Mouse (Mus musculus) liver, postnatal 0 days (tissue): Measurements from ENCODE around the gene Kalrn. TPM values are rescaled to one million over a fixed set of nuclear protein-coding genes. Genes with fewer than 3 reads are reported as not detected.

Experiments used
- ATAC-seq: fragments of 200-750 bp; cut with Nextera tagmentation; 2 replicates; pipeline ENCODE4 v1.8.0; 2017; ENCODE audit warnings: mild to moderate bottlenecking, moderate library complexity
- DNase-seq: peaks from one replicate; pipeline ENCODE4 v3.0.0-alpha.2; 2016
- H3K27ac ChIP-seq: fragments of 300-500 bp; sonication (generic); 2 replicates; pipeline ENCODE4 v1.5.1; 2014; ENCODE audit warnings: antibody characterized with exemption, moderate library complexity, mild to moderate bottlenecking, low read depth
- H3K27me3 ChIP-seq: fragments of 300-500 bp; sonication (generic); 2 replicates; pipeline ENCODE4 v1.6.1; 2014; ENCODE audit warnings: low read length, control low read depth, mixed read lengths; ENCODE audit not compliant: insufficient read depth
- H3K36me3 ChIP-seq: fragments of 300-500 bp; sonication (generic); replicated peaks from 2 replicates; pipeline ENCODE4 v1.6.1; 2014; ENCODE audit warnings: mild to moderate bottlenecking, control low read depth, low read length, moderate library complexity, mixed read lengths; ENCODE audit not compliant: insufficient read depth
- H3K4me1 ChIP-seq: fragments of 300-500 bp; sonication (generic); 2 replicates; pipeline ENCODE4 v1.6.1; 2014; ENCODE audit warnings: antibody characterized with exemption, mild to moderate bottlenecking, control low read depth; ENCODE audit not compliant: insufficient read depth
- H3K4me2 ChIP-seq: fragments of 300-500 bp; sonication (generic); 2 replicates; pipeline ENCODE4 v1.6.1; 2014; ENCODE audit warnings: low read depth, mild to moderate bottlenecking, low read length, moderate library complexity, mixed read lengths
- H3K4me3 ChIP-seq: fragments of 300-500 bp; sonication (generic); 2 replicates; pipeline ENCODE4 v1.5.1; 2014; ENCODE audit warnings: low read depth, low read length
- H3K9ac ChIP-seq: fragments of 300-500 bp; sonication (generic); replicated peaks from 2 replicates; pipeline ENCODE4 v1.6.1; 2014; ENCODE audit warnings: mild to moderate bottlenecking, moderate library complexity
- H3K9me3 ChIP-seq: fragments of 300-500 bp; sonication (generic); 2 replicates; pipeline ENCODE4 v1.6.1; 2016; ENCODE audit warnings: mild to moderate bottlenecking, control low read depth, low read length, mixed read lengths
- CTCF ChIP-seq: sonication (generic); IDR thresholded peaks from 2 replicates; pipeline ENCODE4 v1.5.1; 2016; ENCODE audit warnings: antibody characterized with exemption, low read depth
- EP300 ChIP-seq: IDR thresholded peaks from 2 replicates; pipeline ENCODE4 v1.6.1; 2016; ENCODE audit warnings: antibody characterized with exemption, low read depth, mild to moderate bottlenecking
- WGBS: fragments of 180-500 bp; shearing (Covaris S2); extraction: QIAGEN DNeasy Blood & Tissue Kit; methylation state at CpG from one replicate; pipeline ENCODE4 v1.1.7; 2014; ENCODE audit not compliant: insufficient replicate concordance; 5-methylcytosine and 5-hydroxymethylcytosine counted together
- polyA plus RNA-seq: library from polyadenylated mRNA; unstranded; fragments of >200 nt; fragmentation: Nextera tagmentation; extraction: Ambion mirVana; gene quantifications from 2 replicates; pipeline ENCODE4 v1.2.1, GENCODE M21; 2015

The Kalrn gene
- polyA plus RNA-seq, 1 experiment from 2014 or later = 16.7 TPM

- Histone ChIP-seq H3K9me3 (no peaks in the 10 kb centered on the region), H3K27me3 (no peaks in the 10 kb centered on the region), H3K36me3 (no peaks in the 10 kb centered on the region), H3K9ac (no peak overlapping the region), H3K4me1 (peaks cover 41% of the 10 kb centered on the region; the same call in 1 of the 2 replicates), H3K27ac (no peak overlapping the region; the same call in 1 of the 2 replicates), H3K4me3 (no peak overlapping the region), H3K4me2 (no peak overlapping the region)
- ATAC-seq = no peak
- no peak for DNase-seq
- WGBS = 61% methylated on average over 2 of the region's 2 CpGs
- TF ChIP-seq EP300 = no peak
- no peak for TF ChIP-seq CTCF
Observed at GRCm38 (mm10) chr16:33931682-33932081, 641.6 kb downstream of the Kalrn start.

GRCm38 (mm10) chr16:33930785-33931184, 642.5 kb downstream of the Kalrn start:
- no peak overlapping the region for H3K4me2 ChIP-seq
- peaks cover 35% of the 10 kb centered on the region; the same call in 1 of the 2 replicates for H3K4me1 ChIP-seq
- no peaks in the 10 kb centered on the region for H3K36me3 ChIP-seq
- H3K27me3 ChIP-seq = no peaks in the 10 kb centered on the region
- TF ChIP-seq CTCF (no peak), EP300 (no peak)
- H3K27ac ChIP-seq = no peak overlapping the region
- H3K9ac ChIP-seq = no peak overlapping the region
- no peak overlapping the region for H3K4me3 ChIP-seq
- DNase-seq (no peak), ATAC-seq (no peak)
- no peaks in the 10 kb centered on the region for H3K9me3 ChIP-seq
- 76% methylated on average over 6 of the region's 6 CpGs for WGBS

DNA sequence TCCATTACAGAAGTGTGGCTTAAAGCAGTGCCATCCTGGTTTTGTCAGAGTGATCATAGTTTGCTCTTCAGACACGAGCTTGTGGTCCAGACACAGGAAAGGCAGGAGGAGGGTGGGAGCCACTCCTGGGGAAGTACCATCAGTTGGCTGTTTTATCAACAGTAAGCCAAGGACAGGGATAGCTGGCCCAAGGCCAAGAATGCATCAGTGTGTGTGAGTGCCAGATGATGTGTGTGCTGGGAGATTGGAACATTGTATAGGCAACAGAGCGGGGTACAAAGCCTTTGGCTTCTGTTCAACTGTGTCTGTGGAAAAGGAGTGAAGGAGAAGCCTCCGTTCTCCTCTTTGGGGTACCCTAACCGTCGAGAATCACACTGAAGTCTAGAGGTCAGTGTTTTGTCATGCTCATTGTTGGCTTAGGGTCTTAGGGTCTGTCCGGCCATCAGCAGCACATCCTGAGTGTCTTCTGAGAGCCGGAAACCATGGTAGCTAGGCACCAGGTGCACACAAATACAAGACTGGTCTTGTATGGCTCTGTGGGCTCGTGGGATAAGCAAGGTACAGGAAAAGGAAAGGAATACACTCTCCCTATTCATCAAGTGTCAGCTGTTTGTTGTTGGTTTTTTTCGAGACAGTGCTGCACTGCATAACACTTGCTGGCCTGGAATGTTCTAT, 644.4 kb downstream of the Kalrn start:
- peaks cover 27% of the 10 kb centered on the region; the same call in 1 of the 2 replicates for H3K4me1 ChIP-seq
- no peak overlapping the region for H3K9ac ChIP-seq
- no peak for DNase-seq
- no peaks in the 10 kb centered on the region for H3K36me3 ChIP-seq
- no peaks in the 10 kb centered on the region for H3K27me3 ChIP-seq
- no peak overlapping the region for H3K4me2 ChIP-seq
- no peak for ATAC-seq
- 57% methylated on average over 9 of the region's 9 CpGs for WGBS
- TF ChIP-seq EP300 (no peak), CTCF (no peak)
- no peak overlapping the region for H3K27ac ChIP-seq
- H3K9me3 ChIP-seq = no peaks in the 10 kb centered on the region
- H3K4me3 ChIP-seq = no peak overlapping the region

GRCm38 (mm10) chr16:33927263-33927824, 646.0 kb downstream of the Kalrn start:
- H3K27me3 ChIP-seq = no peaks in the 10 kb centered on the region
- no peaks in the 10 kb centered on the region for H3K36me3 ChIP-seq
- peaks cover 35% of the 10 kb centered on the region for H3K4me1 ChIP-seq
- no peaks in the 10 kb centered on the region for H3K9me3 ChIP-seq
- no peak overlapping the region for H3K4me3 ChIP-seq
- no peak overlapping the region for H3K27ac ChIP-seq
- WGBS = 66% methylated on average over 6 of the region's 6 CpGs
- ATAC-seq (no peak), DNase-seq (no peak)
- no peak overlapping the region for H3K9ac ChIP-seq
- no peak overlapping the region for H3K4me2 ChIP-seq
- TF ChIP-seq CTCF (0 out of 2 replicates have a peak, but pooled peaks have one; percentile 3), EP300 (no peak)

GRCm38 (mm10) chr16:33923758-33924157, 649.6 kb downstream of the Kalrn start:
- TF ChIP-seq CTCF (no peak), EP300 (no peak)
- Histone ChIP-seq H3K27ac (no peak overlapping the region), H3K4me3 (no peak overlapping the region), H3K9ac (no peak overlapping the region), H3K27me3 (no peaks in the 10 kb centered on the region), H3K4me2 (no peak overlapping the region), H3K36me3 (peaks cover 5% of the 10 kb centered on the region; the same call in 1 of the 2 replicates), H3K4me1 (peaks cover 37% of the 10 kb centered on the region), H3K9me3 (no peaks in the 10 kb centered on the region)
- 53% methylated on average over 8 of the region's 8 CpGs for WGBS
- ATAC-seq (no peak), DNase-seq (no peak)

DNA sequence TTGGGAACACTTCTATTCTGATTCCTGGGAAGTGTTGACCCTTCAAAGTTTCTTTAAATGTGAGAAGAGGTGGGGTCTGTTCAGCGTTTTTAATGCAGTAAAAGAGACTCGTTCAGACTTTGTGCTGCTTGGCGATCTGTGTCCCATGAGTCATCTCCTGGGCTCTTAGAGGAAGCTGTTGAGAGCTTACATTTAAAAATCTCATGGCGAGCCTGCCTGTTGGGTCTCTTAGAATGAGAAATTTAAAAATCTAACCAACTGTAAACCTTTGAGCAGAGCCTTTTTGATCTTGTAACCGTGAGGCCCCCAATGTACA, 650.4 kb downstream of the Kalrn start:
- peak overlapping the region; percentile 71; the same call in 1 of the 2 replicates for H3K27ac ChIP-seq
- H3K9me3 ChIP-seq = no peaks in the 10 kb centered on the region
- H3K9ac ChIP-seq = no peak overlapping the region; the same call in 1 of the 2 replicates
- TF ChIP-seq CTCF (no peak), EP300 (no peak)
- no peak overlapping the region for H3K4me2 ChIP-seq
- no peak for ATAC-seq
- H3K36me3 ChIP-seq = peaks cover 5% of the 10 kb centered on the region; the same call in 1 of the 2 replicates
- H3K27me3 ChIP-seq = no peaks in the 10 kb centered on the region
- WGBS = 35% methylated on average over 5 of the region's 5 CpGs
- DNase-seq = no peak
- peaks cover 29% of the 10 kb centered on the region for H3K4me1 ChIP-seq
- H3K4me3 ChIP-seq = no peak overlapping the region
